Mouse (Mus musculus): ENCODE data around the gene Il21. TPM values are rescaled to one million over a fixed set of nuclear protein-coding genes. Genes with fewer than 3 reads are reported as not detected.

Il21 gene
- polyA plus RNA-seq (2014; fragmentation: Illumina TruSeq; extraction: RNeasy Lipid Tissue Mini Kit (QIAGEN cat#74804); ENCODE audit: insufficient read depth, low read depth, low replicate concordance), result not detected

DNA sequence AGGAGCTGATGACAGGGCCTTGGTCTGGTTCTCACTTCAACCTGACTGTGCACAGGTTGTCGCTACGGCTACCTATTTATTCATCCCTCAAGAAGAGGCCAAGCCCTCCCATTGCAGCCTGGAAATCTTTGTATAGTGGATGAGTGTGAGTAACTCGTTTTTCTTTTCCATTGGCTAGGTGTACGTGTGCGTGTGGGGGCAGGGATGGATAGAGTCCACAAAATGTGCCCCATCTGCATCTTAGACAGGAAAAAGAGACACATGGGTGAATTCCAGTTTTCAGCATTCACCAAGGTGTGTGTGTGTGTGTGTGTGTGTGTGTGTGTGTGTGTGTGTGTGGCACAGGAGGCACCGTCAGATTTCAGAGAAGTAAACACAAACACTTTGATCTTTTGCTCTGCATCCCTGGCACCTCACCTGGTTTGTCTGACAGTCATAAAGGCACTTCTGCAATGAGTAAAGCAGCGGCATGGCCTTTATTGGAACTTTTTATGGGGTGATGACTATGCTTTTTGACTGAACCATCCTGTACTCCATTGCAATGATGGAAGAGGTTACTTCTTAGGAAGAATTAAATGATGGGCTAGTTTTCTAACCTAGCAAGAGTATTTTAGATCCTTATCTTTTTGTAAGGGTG is at the start of gene Il21:
Il21 (minus strand) TSS at position 51 of the 637 bp plus-strand sequence.

Other genes with a start within 250 kb of the Il21 start
- not detected for gene Adad1, start 169.1 kb downstream of the Il21 start, polyA plus RNA-seq (2014; fragmentation: Illumina TruSeq; extraction: RNeasy Lipid Tissue Mini Kit (QIAGEN cat#74804); ENCODE audit: insufficient read depth, low read depth, low replicate concordance)
- gene Il2, start 106.7 kb downstream of the Il21 start, polyA plus RNA-seq (2014; fragmentation: Illumina TruSeq; extraction: RNeasy Lipid Tissue Mini Kit (QIAGEN cat#74804); ENCODE audit: insufficient read depth, low read depth, low replicate concordance), result 0.69 TPM
- 1.9 TPM for gene Bbs12, start 79.9 kb upstream of the Il21 start, polyA plus RNA-seq (2014; fragmentation: Illumina TruSeq; extraction: RNeasy Lipid Tissue Mini Kit (QIAGEN cat#74804); ENCODE audit: insufficient read depth, low read depth, low replicate concordance)
- gene Cetn4, start 80.1 kb upstream of the Il21 start, polyA plus RNA-seq (2014; fragmentation: Illumina TruSeq; extraction: RNeasy Lipid Tissue Mini Kit (QIAGEN cat#74804); ENCODE audit: insufficient read depth, low read depth, low replicate concordance), result 19.5 TPM
- 5.4 TPM for gene Fgf2, start 115.7 kb upstream of the Il21 start, polyA plus RNA-seq (2014; fragmentation: Illumina TruSeq; extraction: RNeasy Lipid Tissue Mini Kit (QIAGEN cat#74804); ENCODE audit: insufficient read depth, low read depth, low replicate concordance)
- gene Spata5, start 187.3 kb upstream of the Il21 start, polyA plus RNA-seq (2014; fragmentation: Illumina TruSeq; extraction: RNeasy Lipid Tissue Mini Kit (QIAGEN cat#74804); ENCODE audit: insufficient read depth, low read depth, low replicate concordance), result 7.4 TPM
- 5.2 TPM for gene Nudt6, start 187.6 kb upstream of the Il21 start, polyA plus RNA-seq (2014; fragmentation: Illumina TruSeq; extraction: RNeasy Lipid Tissue Mini Kit (QIAGEN cat#74804); ENCODE audit: insufficient read depth, low read depth, low replicate concordance)

Measured in lung, adult 10 weeks (tissue).